Mouse (Mus musculus) ES-E14 (cell line): ENCODE results near the gene Tas2r138. TPM values are rescaled to one million over a fixed set of nuclear protein-coding genes. Genes with fewer than 3 reads are reported as not detected.

ENCODE experiments used
- DNase-seq: peaks from one replicate; pipeline ENCODE4 v3.0.0-alpha.2; 2013; ENCODE audit warnings: low read depth, low spot score
- H3K27ac ChIP-seq: 2 replicates; pipeline ENCODE4 v1.5.1; 2012; ENCODE audit warnings: low read depth, mild to moderate bottlenecking, low read length, moderate library complexity, mixed read lengths; ENCODE audit not compliant: poor library complexity, insufficient read depth, severe bottlenecking
- H3K36me3 ChIP-seq: 2 replicates; pipeline ENCODE4 v1.6.1; 2012; ENCODE audit warnings: mild to moderate bottlenecking, low read length, moderate library complexity, mixed read lengths; ENCODE audit not compliant: control insufficient read depth, poor library complexity, insufficient read depth, severe bottlenecking
- H3K4me1 ChIP-seq, 2 experiments: fragments of 150-350 bp in 1 of 2; sonication (generic) in 1 of 2; 2 replicates each; pipeline ENCODE4 v1.6.1; 2012; ENCODE audit warnings: low read length in 2 of 2, mild to moderate bottlenecking in 1 of 2, mixed read lengths in 1 of 2; ENCODE audit not compliant: control insufficient read depth in 2 of 2, insufficient read depth in 2 of 2, poor library complexity in 1 of 2
- H3K4me3 ChIP-seq, 2 experiments: fragments of 150-350 bp in 1 of 2; sonication (generic) in 1 of 2; 2 replicates each; pipeline ENCODE4 v1.5.1; 2012; ENCODE audit warnings: low read length in 2 of 2, low read depth in 1 of 2, mild to moderate bottlenecking in 1 of 2, mixed read lengths in 1 of 2; ENCODE audit not compliant: insufficient read depth in 1 of 2, poor library complexity in 1 of 2, severe bottlenecking in 1 of 2
- H3K9ac ChIP-seq: 2 replicates; pipeline ENCODE4 v1.6.1; 2012; ENCODE audit warnings: low read depth, mild to moderate bottlenecking, low read length, mixed read lengths; ENCODE audit not compliant: poor library complexity, insufficient read depth, severe bottlenecking
- H3K9me3 ChIP-seq: fragments of 150-350 bp; sonication (generic); 2 replicates; pipeline ENCODE4 v1.6.1; 2012; ENCODE audit warnings: low read depth, mild to moderate bottlenecking, low read length; ENCODE audit not compliant: control insufficient read depth, insufficient read depth
- CHD2 ChIP-seq: IDR thresholded peaks from 2 replicates; pipeline ENCODE4 v1.6.1; 2014; ENCODE audit warnings: mild to moderate bottlenecking, low read depth, low read length, inconsistent platforms
- HCFC1 ChIP-seq: IDR thresholded peaks from 2 replicates; pipeline ENCODE4 v1.6.1; 2012; ENCODE audit warnings: low read length, inconsistent platforms, borderline replicate concordance; ENCODE audit not compliant: insufficient read depth
- MAFK ChIP-seq: IDR thresholded peaks from 2 replicates; pipeline ENCODE4 v1.6.1; 2014; ENCODE audit warnings: mild to moderate bottlenecking, low read depth, low read length, inconsistent platforms; ENCODE audit not compliant: insufficient read depth
- ZC3H11A ChIP-seq: IDR thresholded peaks from 2 replicates; pipeline ENCODE4 v1.6.1; 2012; ENCODE audit warnings: low read depth, mild to moderate bottlenecking, inconsistent platforms, low read length, borderline replicate concordance
- ZNF384 ChIP-seq: IDR thresholded peaks from 2 replicates; pipeline ENCODE4 v1.6.1; 2012; ENCODE audit warnings: low read depth, low read length, inconsistent platforms
- in situ Hi-C, 2 experiments: fragments of 600-800 bp; cut with MboI; formaldehyde crosslinking; loops; one replicate each; pipeline ENCODE4 v1.15.1; 2025; ENCODE audit warnings: low sequenced_read_pairs in 2 of 2, inconsistent platforms in 1 of 2; ENCODE audit not compliant: unreplicated experiment in 2 of 2
- total RNA-seq: library from RNA; depleted of rRNA; stranded (reverse); fragments of 300-350 nt; gene quantifications from 2 replicates; pipeline ENCODE4 v1.2.3, GENCODE M21; 2012; rRNA removed

The Tas2r138 gene
- not detected in 2 replicates for total RNA-seq

DNA sequence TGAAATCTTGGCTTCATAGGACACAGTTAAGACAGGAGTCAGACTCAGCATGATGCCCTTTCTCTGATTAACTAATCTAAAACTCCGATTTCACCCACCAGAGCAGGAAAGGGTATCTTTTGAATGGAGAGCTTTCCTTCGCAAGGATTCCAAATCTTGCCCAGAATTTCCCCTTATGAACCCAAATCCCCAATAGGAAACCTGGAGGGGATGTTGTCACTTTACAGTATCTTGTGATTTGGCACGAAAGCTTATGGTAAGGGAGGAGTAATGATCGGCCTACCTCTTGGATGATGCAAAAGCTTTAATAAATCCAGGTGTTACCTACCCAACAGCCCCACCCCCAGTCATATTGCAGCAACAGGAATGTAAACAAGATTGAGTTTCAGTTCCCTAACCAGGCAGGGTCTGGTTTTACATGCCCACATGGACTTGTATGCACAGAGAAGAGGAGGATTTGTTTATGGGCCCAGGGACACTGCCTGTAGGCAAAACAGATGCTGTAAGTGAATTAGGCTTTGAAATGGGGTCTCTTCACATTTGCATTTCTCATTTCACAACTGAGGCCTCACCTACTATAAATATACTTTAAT is at the start of gene Tas2r138:
TSS of gene Tas2r138 (minus strand) at position 51 of the 593 bp plus-strand sequence.
- no peak within 1 kb of the TSS for H3K4me3 ChIP-seq
- H3K36me3 ChIP-seq = no peaks in the 10 kb centered on the region
- DNase-seq = no peak
- H3K9ac ChIP-seq = no peak within 1 kb of the TSS
- in situ Hi-C loops = no loop called here
- H3K4me1 ChIP-seq = no peaks in the 10 kb centered on the region
- no peak for TF ChIP-seq ZC3H11A
- no peak for TF ChIP-seq MAFK
- no peaks in the 10 kb centered on the region for H3K9me3 ChIP-seq
- H3K27ac ChIP-seq = no peak within 1 kb of the TSS

DNA sequence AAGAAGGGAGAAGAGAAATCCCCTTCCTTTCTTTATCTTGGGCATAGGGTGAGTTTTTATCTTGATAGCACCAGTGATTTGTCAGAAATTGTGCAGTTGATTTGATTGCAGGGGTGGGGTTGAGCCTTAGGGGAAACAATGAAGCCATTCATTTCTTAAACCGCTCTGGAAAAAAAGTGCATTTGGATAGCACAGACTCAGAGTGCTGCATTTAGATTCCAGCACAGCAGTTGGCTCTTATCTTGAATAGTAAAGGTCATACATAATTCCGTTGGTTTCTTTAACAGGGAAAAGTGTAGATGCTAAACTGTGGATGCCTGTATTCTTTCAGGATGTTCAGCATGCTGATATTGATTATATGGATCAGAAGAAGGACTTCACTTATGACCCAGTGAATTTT is 47.8 kb upstream of the Tas2r138 start:
- Histone ChIP-seq H3K4me1 (no peaks in the 10 kb centered on the region), H3K9ac (no peak overlapping the region), H3K27ac (no peak overlapping the region), H3K36me3 (no peaks in the 10 kb centered on the region), H3K4me3 (no peak overlapping the region), H3K9me3 (no peaks in the 10 kb centered on the region)
- no peak for DNase-seq
- in situ Hi-C loops = no loop called here
- no peak for TF ChIP-seq ZNF384
- no peak for TF ChIP-seq MAFK
- TF ChIP-seq CHD2 = no peak
- no peak for TF ChIP-seq ZC3H11A
- no peak for TF ChIP-seq HCFC1

DNA sequence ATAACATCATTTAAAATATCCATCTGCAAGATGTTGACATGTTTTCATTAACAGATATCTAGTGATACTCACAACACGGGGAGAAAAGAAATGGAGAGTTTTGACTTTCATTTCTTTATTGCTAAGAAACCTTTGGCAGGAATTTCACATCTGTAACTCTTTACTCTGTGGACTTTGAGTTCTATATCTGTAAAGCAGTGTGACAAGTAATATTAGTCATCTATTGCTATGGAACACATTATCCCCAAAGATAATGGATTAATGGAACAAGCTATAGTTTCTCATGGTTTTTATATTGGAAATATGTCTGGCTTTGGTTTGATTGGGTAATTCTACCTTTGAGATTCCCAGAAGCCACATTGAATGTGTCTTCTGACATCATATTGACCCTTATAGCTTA is 37.8 kb upstream of the Tas2r138 start:
- H3K4me3 ChIP-seq = no peak overlapping the region
- in situ Hi-C loops = no loop called here
- no peak overlapping the region for H3K9ac ChIP-seq
- no peak for DNase-seq
- no peak overlapping the region for H3K27ac ChIP-seq
- TF ChIP-seq MAFK = no peak
- no peaks in the 10 kb centered on the region for H3K9me3 ChIP-seq
- no peaks in the 10 kb centered on the region for H3K36me3 ChIP-seq
- H3K4me1 ChIP-seq = no peaks in the 10 kb centered on the region

DNA sequence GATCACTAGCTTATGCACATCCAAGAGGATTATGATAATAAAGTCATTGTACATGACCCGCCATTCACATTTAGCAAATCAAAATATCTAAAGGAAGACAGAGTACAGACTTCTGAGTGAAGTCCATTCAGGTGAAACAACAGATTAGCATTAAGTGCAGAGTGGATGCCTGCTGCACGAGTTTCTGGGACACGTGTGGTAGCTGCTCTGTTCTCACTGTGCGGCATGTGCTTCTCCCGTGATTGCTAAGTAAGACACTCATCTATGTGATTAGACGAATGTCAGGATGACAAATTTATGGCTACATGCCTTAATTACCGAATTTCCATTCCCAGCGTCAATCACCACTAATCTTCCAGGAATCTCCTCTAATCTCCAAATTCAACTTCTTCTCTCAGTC is 32.6 kb upstream of the Tas2r138 start:
- H3K9me3 ChIP-seq = no peaks in the 10 kb centered on the region
- H3K4me1 ChIP-seq = no peaks in the 10 kb centered on the region
- H3K4me3 ChIP-seq = no peak overlapping the region
- no peak overlapping the region for H3K9ac ChIP-seq
- H3K27ac ChIP-seq = no peak overlapping the region
- TF ChIP-seq CHD2 (no peak), MAFK (no peak), HCFC1 (no peak), ZNF384 (no peak), ZC3H11A (no peak)
- no peak for DNase-seq
- in situ Hi-C loops = no loop called here
- H3K36me3 ChIP-seq = no peaks in the 10 kb centered on the region
